Mouse (Mus musculus): ENCODE measurements at regions not wholly inside any gene's neighbourhood (a gene's known extent, or its start where the extent isn't known, plus 50 kb on each side); places are given as distances from the start of the nearest gene placed in this dataset.

GRCm38 (mm10) chr8:46385806-46386205 is 85.0 kb upstream of the Acsl1 start:
- TF ChIP-seq POLR2A (IDR thresholded peaks at IDR 0.05; ENCODE audit: borderline replicate concordance, control insufficient read depth, low read depth, low read length) (no peak), CTCF (IDR thresholded peaks at IDR 0.05; ENCODE audit: control insufficient read depth, insufficient read depth, low read length) (no peak)
